Mouse (Mus musculus): ENCODE data around the gene Bsg. TPM values are rescaled to one million over a fixed set of nuclear protein-coding genes. Genes with fewer than 3 reads are reported as not detected.

The Bsg gene
- polyA plus RNA-seq (2014; fragmentation: Nextera tagmentation; extraction: Ambion mirVana) = 989 and 1,200 TPM in 2 replicates

DNA sequence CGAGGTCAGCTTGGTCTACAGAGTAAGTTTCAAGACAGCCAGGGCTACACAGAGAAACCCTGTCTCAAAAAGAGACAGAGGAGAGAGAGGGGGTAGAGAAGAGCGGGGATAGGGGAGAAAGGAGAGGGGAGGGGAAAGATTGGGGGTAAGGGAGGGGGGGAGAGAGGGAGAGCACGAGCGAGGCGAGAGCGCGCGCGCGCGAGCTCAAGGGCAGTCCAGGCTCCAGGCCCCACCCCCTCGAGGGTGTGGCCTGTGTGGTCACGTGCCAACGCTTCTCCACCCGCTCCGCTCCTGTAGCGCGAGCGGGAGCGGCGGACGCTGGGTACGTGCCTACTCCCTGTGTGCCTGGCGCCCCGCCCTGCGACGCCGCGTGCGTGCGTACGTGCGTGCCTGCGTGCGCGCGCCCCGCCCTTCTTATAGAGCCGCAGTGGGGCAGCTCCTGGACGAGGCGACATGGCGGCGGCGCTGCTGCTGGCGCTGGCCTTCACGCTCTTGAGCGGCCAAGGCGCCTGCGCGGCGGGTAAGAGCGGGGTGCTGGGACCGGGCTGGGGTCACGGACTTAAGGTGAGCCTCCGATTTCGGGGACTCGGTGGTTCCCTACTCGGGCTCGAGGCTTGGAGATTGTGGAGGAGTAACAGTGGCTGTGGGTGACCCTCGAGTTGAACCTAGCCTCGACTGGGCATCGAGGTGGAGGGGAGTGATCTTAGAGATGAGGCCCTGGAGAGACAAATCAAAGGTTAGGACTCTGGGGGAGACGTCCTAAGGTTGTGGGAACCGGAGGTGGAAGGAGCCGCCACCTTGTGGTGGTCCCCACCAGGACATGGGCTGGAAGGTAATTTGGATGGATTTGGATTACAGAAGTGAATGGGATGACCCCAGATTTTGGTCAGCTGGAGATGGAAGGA is at the start of gene Bsg:
Gene Bsg (plus strand): TSS at position 427 of the 905 bp plus-strand sequence.
- Histone ChIP-seq H3K9ac (ENCODE audit: low read length) (peak within 1 kb of the TSS; percentile 96), H3K4me2 (ENCODE audit: low read length) (peak within 1 kb of the TSS; percentile 93), H3K4me1 (ENCODE audit: control insufficient read depth in 2 of 2, insufficient read depth in 2 of 2, low read length in 2 of 2) (peaks cover 43 to 60% of the 10 kb centered on the region in 2 experiments), H3K27me3 (ENCODE audit: control insufficient read depth, insufficient read depth, low read length) (no peaks in the 10 kb centered on the region), H3K36me3 (ENCODE audit: control insufficient read depth, insufficient read depth, low read length) (peaks cover 33% of the 10 kb centered on the region), H3K9me3 (ENCODE audit: control insufficient read depth, low read length) (no peaks in the 10 kb centered on the region), H3K4me3 (ENCODE audit: control insufficient read depth in 1 of 2, insufficient read depth in 1 of 2, low read depth in 1 of 2, low read length in 2 of 2) (peak within 1 kb of the TSS; percentile 77 to 89), H3K27ac (replicated peaks in 1 of 2; ENCODE audit: control insufficient read depth in 1 of 2, insufficient read depth in 1 of 2, low read depth in 2 of 2, low read length in 2 of 2) (peak within 1 kb of the TSS; percentile 81 to 91)
- WGBS = under 1% methylated on average over 64 of the region's 65 CpGs
- peak; percentile 96 for ATAC-seq (ENCODE audit: insufficient number of reproducible peaks, insufficient read depth, low FRiP score, low read depth)

DNA sequence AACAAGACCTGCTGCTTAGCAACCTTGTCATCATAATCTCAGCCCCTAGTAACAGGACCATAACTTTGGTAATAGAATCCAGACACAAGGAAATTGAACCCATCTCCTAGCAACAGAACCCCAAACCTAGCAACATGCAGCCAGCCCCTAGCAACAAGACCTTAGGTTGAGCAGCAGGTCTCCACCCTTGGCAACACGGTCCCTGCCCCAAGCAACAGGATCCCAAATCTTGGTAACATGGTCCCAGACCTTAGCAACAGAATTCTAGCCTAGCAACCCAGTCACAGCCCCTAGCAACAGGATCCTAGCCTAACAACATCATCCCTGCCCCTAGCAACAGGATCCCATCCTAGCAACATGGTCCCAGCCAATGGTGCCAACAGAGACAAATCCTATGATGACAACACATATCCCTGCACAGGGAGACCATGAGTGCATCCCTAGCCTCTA is 49.3 kb upstream of the Bsg start:
- Histone ChIP-seq H3K4me1 (ENCODE audit: control insufficient read depth in 2 of 2, insufficient read depth in 2 of 2, low read length in 2 of 2) (no peaks in the 10 kb centered on the region), H3K4me3 (ENCODE audit: control insufficient read depth in 1 of 2, insufficient read depth in 1 of 2, low read depth in 1 of 2, low read length in 2 of 2) (no peak overlapping the region), H3K27ac (replicated peaks in 1 of 2; ENCODE audit: control insufficient read depth in 1 of 2, insufficient read depth in 1 of 2, low read depth in 2 of 2, low read length in 2 of 2) (no peak overlapping the region), H3K27me3 (ENCODE audit: control insufficient read depth, insufficient read depth, low read length) (peaks cover 18% of the 10 kb centered on the region), H3K36me3 (ENCODE audit: control insufficient read depth, insufficient read depth, low read length) (no peaks in the 10 kb centered on the region), H3K9me3 (ENCODE audit: control insufficient read depth, low read length) (no peaks in the 10 kb centered on the region), H3K4me2 (ENCODE audit: low read length) (no peak overlapping the region), H3K9ac (ENCODE audit: low read length) (no peak overlapping the region)
- WGBS = 48% methylated on average over 1 of the region's 1 CpGs
- no peak for ATAC-seq (ENCODE audit: insufficient number of reproducible peaks, insufficient read depth, low FRiP score, low read depth)

DNA sequence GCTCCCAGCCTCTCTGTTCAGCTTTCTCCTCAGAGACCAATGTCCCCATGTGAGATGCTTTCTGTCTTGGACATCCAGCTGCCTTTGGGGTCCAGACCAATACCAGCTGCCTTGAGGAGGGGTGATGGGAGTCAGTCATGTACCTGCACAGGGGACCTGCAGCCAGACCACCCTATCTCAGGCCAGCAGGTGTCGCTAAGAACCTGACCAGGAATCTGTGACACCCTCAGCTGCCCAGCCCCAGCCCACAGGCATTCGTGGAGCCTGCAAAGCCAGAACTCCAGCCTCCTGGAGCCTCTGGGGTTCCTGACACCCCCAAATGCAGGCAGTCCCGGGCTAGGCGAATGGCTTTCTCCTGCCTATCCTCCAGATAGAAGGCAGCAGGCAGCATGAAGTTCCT is 45.5 kb upstream of the Bsg start:
- no peak for ATAC-seq (ENCODE audit: insufficient number of reproducible peaks, insufficient read depth, low FRiP score, low read depth)
- WGBS = 22% methylated on average over 4 of the region's 4 CpGs
- no peaks in the 10 kb centered on the region for H3K36me3 ChIP-seq (ENCODE audit: control insufficient read depth, insufficient read depth, low read length)
- peaks cover 0 to 3% of the 10 kb centered on the region in 2 experiments; a peak in 1 of 4 replicates for H3K4me1 ChIP-seq (ENCODE audit: control insufficient read depth in 2 of 2, insufficient read depth in 2 of 2, low read length in 2 of 2)
- H3K4me3 ChIP-seq (ENCODE audit: control insufficient read depth in 1 of 2, insufficient read depth in 1 of 2, low read depth in 1 of 2, low read length in 2 of 2) = no peak overlapping the region
- no peak overlapping the region for H3K9ac ChIP-seq (ENCODE audit: low read length)
- no peak overlapping the region for H3K4me2 ChIP-seq (ENCODE audit: low read length)
- no peaks in the 10 kb centered on the region for H3K9me3 ChIP-seq (ENCODE audit: control insufficient read depth, low read length)
- peaks cover 15% of the 10 kb centered on the region for H3K27me3 ChIP-seq (ENCODE audit: control insufficient read depth, insufficient read depth, low read length)
- no peak overlapping the region for H3K27ac ChIP-seq (replicated peaks in 1 of 2; ENCODE audit: control insufficient read depth in 1 of 2, insufficient read depth in 1 of 2, low read depth in 2 of 2, low read length in 2 of 2)

DNA sequence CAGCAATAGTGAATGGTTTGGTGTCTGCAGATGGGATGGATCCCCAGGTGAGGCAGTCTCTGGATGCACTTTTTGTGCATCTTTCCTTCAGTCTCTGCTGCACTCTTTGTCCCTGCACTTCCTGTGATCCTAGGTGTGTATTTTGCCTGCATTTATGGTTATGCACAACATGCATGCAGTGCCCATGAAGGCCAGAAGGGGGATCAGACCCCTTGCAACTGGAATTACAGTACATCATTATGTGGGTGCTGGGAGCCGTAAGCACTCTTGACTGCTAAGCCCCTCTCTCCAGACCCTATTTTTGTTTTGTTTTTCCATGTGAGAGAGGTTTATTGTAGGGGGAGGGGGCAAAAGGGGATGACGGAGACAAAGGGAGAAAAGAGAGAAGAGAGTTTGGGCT is 44.0 kb upstream of the Bsg start:
- WGBS = 78% methylated on average over 2 of the region's 2 CpGs

DNA sequence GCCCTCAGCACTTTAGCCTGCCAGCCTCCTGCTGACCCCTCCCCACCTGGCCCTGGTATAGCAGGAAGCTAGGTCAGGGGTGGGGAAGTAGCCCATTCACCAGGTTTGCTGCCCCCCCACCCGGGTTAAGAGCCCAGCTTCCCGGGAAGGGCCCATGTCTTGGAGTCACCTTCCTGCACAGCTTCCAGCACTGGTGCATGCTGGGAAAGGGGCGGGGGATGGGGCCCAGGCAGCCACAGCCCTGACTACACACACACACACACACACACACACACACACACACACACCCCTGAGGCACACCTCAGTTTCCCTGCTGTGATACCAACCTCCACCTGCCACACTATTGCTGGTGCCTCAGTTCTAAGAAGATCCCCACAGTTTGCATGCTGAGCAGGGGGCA is 42.4 kb upstream of the Bsg start:
- WGBS = 35% methylated on average over 3 of the region's 3 CpGs
- Histone ChIP-seq H3K9me3 (ENCODE audit: control insufficient read depth, low read length) (no peaks in the 10 kb centered on the region), H3K36me3 (ENCODE audit: control insufficient read depth, insufficient read depth, low read length) (no peaks in the 10 kb centered on the region), H3K27ac (replicated peaks in 1 of 2; ENCODE audit: control insufficient read depth in 1 of 2, insufficient read depth in 1 of 2, low read depth in 2 of 2, low read length in 2 of 2) (no peak overlapping the region), H3K4me3 (ENCODE audit: control insufficient read depth in 1 of 2, insufficient read depth in 1 of 2, low read depth in 1 of 2, low read length in 2 of 2) (no peak overlapping the region), H3K4me1 (ENCODE audit: control insufficient read depth in 2 of 2, insufficient read depth in 2 of 2, low read length in 2 of 2) (peaks cover 0 to 3% of the 10 kb centered on the region in 2 experiments; a peak in 1 of 4 replicates), H3K9ac (ENCODE audit: low read length) (no peak overlapping the region), H3K4me2 (ENCODE audit: low read length) (no peak overlapping the region), H3K27me3 (ENCODE audit: control insufficient read depth, insufficient read depth, low read length) (no peaks in the 10 kb centered on the region)
- no peak; the same call in 1 of the 2 replicates for ATAC-seq (ENCODE audit: insufficient number of reproducible peaks, insufficient read depth, low FRiP score, low read depth)

More for the DNA sequence above, 44.0 kb upstream of the Bsg start:
- peaks cover 0 to 3% of the 10 kb centered on the region in 2 experiments; a peak in 1 of 4 replicates for H3K4me1 ChIP-seq (ENCODE audit: control insufficient read depth in 2 of 2, insufficient read depth in 2 of 2, low read length in 2 of 2)
- H3K27me3 ChIP-seq (ENCODE audit: control insufficient read depth, insufficient read depth, low read length) = peaks cover under 1% of the 10 kb centered on the region; the same call in 1 of the 2 replicates
- no peak overlapping the region for H3K4me2 ChIP-seq (ENCODE audit: low read length)
- no peaks in the 10 kb centered on the region for H3K36me3 ChIP-seq (ENCODE audit: control insufficient read depth, insufficient read depth, low read length)
- H3K4me3 ChIP-seq (ENCODE audit: control insufficient read depth in 1 of 2, insufficient read depth in 1 of 2, low read depth in 1 of 2, low read length in 2 of 2) = no peak overlapping the region
- ATAC-seq (ENCODE audit: insufficient number of reproducible peaks, insufficient read depth, low FRiP score, low read depth) = no peak
- no peak overlapping the region for H3K9ac ChIP-seq (ENCODE audit: low read length)
- no peak overlapping the region for H3K27ac ChIP-seq (replicated peaks in 1 of 2; ENCODE audit: control insufficient read depth in 1 of 2, insufficient read depth in 1 of 2, low read depth in 2 of 2, low read length in 2 of 2)
- H3K9me3 ChIP-seq (ENCODE audit: control insufficient read depth, low read length) = no peaks in the 10 kb centered on the region

DNA sequence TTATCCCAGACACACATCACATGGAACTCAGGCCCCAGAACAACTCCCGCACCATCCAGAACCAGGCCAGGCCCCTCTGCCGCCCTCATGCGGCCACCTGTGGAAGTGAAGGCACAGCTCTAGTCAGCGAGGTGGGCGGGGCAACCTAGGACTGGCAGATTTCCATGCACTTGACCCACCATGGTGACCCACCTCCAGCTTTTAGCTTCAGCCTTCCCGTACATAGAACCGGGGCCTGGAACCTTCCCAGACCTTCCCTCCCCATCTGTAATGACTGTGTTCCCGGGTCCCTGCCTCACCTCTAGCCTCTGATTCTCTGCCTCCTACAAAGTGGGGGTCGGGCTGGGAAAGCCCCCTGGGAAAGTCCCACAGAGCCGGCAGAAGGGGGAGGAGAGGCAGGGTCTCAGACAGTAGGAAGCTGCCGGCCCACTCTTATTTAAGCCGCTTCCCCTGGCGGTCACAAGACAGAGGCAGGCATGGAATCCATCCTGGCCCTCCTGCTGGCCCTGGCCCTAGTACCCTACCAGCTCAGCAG is 40.1 kb upstream of the Bsg start, which contains the start of gene Madcam1:
Gene Madcam1 (plus strand): TSS at position 429 of the 535 bp plus-strand sequence.
- no peak within 1 kb of the TSS for H3K27ac ChIP-seq (replicated peaks in 1 of 2; ENCODE audit: control insufficient read depth in 1 of 2, insufficient read depth in 1 of 2, low read depth in 2 of 2, low read length in 2 of 2)
- H3K4me2 ChIP-seq (ENCODE audit: low read length) = no peak within 1 kb of the TSS
- no peak within 1 kb of the TSS for H3K9ac ChIP-seq (ENCODE audit: low read length)
- no peak within 1 kb of the TSS for H3K4me3 ChIP-seq (ENCODE audit: control insufficient read depth in 1 of 2, insufficient read depth in 1 of 2, low read depth in 1 of 2, low read length in 2 of 2)
- peaks cover 0 to 3% of the 10 kb centered on the region in 2 experiments; a peak in 1 of 4 replicates for H3K4me1 ChIP-seq (ENCODE audit: control insufficient read depth in 2 of 2, insufficient read depth in 2 of 2, low read length in 2 of 2)
- no peak for ATAC-seq (ENCODE audit: insufficient number of reproducible peaks, insufficient read depth, low FRiP score, low read depth)
- H3K9me3 ChIP-seq (ENCODE audit: control insufficient read depth, low read length) = no peaks in the 10 kb centered on the region
- no peaks in the 10 kb centered on the region for H3K36me3 ChIP-seq (ENCODE audit: control insufficient read depth, insufficient read depth, low read length)
- H3K27me3 ChIP-seq (ENCODE audit: control insufficient read depth, insufficient read depth, low read length) = no peaks in the 10 kb centered on the region
- 12% methylated on average over 13 of the region's 13 CpGs for WGBS

DNA sequence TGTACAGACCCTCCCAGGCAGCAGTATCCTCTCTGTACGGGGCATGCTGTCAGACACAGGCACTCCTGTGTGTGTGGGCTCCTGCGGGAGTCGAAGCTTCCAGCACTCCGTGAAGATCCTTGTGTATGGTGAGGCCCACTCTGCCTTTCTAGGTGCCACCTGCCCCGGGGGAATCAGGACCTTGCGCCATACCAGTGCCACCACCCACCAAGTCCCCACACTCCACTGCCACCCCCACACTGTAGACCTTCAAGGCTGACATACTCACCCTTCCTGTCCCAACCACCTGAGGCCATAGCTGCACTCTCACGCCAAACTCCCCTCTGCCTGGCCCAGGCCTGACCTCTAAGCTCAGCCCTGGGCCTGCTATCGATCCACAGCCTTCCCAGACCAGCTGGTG is 39.2 kb upstream of the Bsg start:
- Histone ChIP-seq H3K27ac (replicated peaks in 1 of 2; ENCODE audit: control insufficient read depth in 1 of 2, insufficient read depth in 1 of 2, low read depth in 2 of 2, low read length in 2 of 2) (no peak overlapping the region), H3K9me3 (ENCODE audit: control insufficient read depth, low read length) (no peaks in the 10 kb centered on the region), H3K36me3 (ENCODE audit: control insufficient read depth, insufficient read depth, low read length) (no peaks in the 10 kb centered on the region), H3K4me3 (ENCODE audit: control insufficient read depth in 1 of 2, insufficient read depth in 1 of 2, low read depth in 1 of 2, low read length in 2 of 2) (no peak overlapping the region), H3K27me3 (ENCODE audit: control insufficient read depth, insufficient read depth, low read length) (no peaks in the 10 kb centered on the region), H3K4me2 (ENCODE audit: low read length) (no peak overlapping the region), H3K4me1 (ENCODE audit: control insufficient read depth in 2 of 2, insufficient read depth in 2 of 2, low read length in 2 of 2) (peaks cover 2 to 3% of the 10 kb centered on the region in 2 experiments; a peak in 3 of 4 replicates), H3K9ac (ENCODE audit: low read length) (no peak overlapping the region)
- no peak for ATAC-seq (ENCODE audit: insufficient number of reproducible peaks, insufficient read depth, low FRiP score, low read depth)
- 71% methylated on average over 8 of the region's 8 CpGs for WGBS
